Mouse (Mus musculus): ENCODE measurements around the gene Gm10320. TPM values are rescaled to one million over a fixed set of nuclear protein-coding genes. Genes with fewer than 3 reads are reported as not detected.

The Gm10320 gene
- total and polyA plus RNA-seq, 2 experiments from 2014 or later, result 1.2 TPM; not detected in 1

DNA sequence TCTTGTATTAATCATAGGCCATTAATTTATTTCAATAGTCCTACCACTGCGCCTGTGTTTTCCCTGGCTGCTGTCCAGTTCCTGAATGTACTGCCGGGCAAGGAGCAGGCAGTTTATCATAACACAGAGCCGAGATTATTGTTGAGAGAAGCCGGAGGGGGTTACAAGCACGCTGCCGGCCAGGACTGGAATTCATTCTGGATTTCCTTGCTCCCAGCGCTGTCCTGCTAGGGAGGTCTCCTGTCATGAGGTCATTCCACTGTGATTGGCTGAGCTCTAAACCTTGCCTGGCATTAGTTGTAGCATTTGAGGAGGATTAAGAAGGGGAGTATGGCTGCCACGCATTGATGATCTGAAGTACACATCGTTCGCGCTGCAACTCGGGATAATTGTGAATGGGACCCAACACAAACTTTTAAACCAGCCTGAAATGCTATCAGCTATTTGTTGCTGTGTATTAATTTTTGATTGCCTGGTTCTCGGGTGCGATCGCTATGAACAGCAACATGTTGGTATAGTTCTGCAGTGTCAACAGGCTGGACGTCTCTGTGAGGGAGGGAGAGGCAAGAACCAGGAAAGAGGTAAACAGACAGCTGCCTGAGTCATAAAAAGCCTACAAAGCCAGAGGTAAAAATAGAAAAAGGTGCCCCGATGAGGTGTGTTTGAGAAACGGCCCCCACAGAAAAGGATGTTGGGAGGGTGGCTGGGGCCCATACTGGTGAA lies 42.5 kb upstream of the Gm10320 start:
- Histone ChIP-seq H3K4me2 (ENCODE audit: low read depth, low read length, poor library complexity, severe bottlenecking) (peak overlapping the region; percentile 45), H3K9ac (replicated peaks; ENCODE audit: low read length, poor library complexity, severe bottlenecking) (no peak overlapping the region), H3K4me3 (ENCODE audit: low read depth, low read length) (peak overlapping the region; percentile 15; the same call in 1 of the 2 replicates), H3K9me3 (ENCODE audit: low read length) (no peaks in the 10 kb centered on the region), H3K27ac (ENCODE audit: low read depth, low read length) (no peak overlapping the region), H3K36me3 (ENCODE audit: insufficient read depth, low read length) (no peaks in the 10 kb centered on the region), H3K4me1 (ENCODE audit: insufficient read depth, low read length) (no peaks in the 10 kb centered on the region; the same call in 1 of the 2 replicates), H3K27me3 (ENCODE audit: insufficient read depth, low read length) (peaks cover 21% of the 10 kb centered on the region)
- ATAC-seq (ENCODE audit: low FRiP score), result peak; percentile 80
- no peak for TF ChIP-seq CTCF (IDR thresholded peaks at IDR 0.05)
- DNase-seq (ENCODE audit: low spot score), result peak; percentile 64
- WGBS, result 18% methylated on average over 18 of the region's 18 CpGs

DNA sequence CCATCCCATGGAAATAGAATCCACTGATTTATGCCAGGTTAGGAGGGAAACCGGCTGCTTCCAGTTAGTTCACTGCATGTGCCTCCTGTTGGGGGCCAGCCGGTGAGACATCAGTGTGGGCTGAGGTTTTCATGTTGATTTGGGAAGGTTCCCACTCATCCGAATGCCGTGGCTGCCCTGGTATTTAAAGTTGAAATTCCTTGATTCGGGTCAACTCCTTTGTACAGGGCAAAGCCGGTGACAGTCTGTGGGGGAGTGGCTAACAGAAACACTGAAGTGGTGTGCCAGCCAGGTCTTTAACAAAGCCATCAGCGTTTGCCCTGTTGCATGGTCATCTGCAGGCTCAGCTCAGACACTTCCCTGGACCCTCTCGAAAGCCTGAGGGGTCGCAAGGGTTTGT lies 41.6 kb upstream of the Gm10320 start:
- WGBS, result 16% methylated on average over 9 of the region's 9 CpGs
- Histone ChIP-seq H3K4me1 (ENCODE audit: insufficient read depth, low read length) (no peaks in the 10 kb centered on the region; the same call in 1 of the 2 replicates), H3K27me3 (ENCODE audit: insufficient read depth, low read length) (peaks cover 21% of the 10 kb centered on the region), H3K9ac (replicated peaks; ENCODE audit: low read length, poor library complexity, severe bottlenecking) (no peak overlapping the region), H3K4me2 (ENCODE audit: low read depth, low read length, poor library complexity, severe bottlenecking) (0 out of 2 replicates have a peak overlapping the region, but pooled peaks have one; percentile 45), H3K27ac (ENCODE audit: low read depth, low read length) (no peak overlapping the region), H3K36me3 (ENCODE audit: insufficient read depth, low read length) (no peaks in the 10 kb centered on the region), H3K4me3 (ENCODE audit: low read depth, low read length) (no peak overlapping the region), H3K9me3 (ENCODE audit: low read length) (no peaks in the 10 kb centered on the region)
- ATAC-seq (ENCODE audit: low FRiP score) (0 out of 2 replicates have a peak, but pooled peaks have one; percentile 32), DNase-seq (ENCODE audit: low spot score) (no peak)
- TF ChIP-seq CTCF (IDR thresholded peaks at IDR 0.05), result no peak

DNA sequence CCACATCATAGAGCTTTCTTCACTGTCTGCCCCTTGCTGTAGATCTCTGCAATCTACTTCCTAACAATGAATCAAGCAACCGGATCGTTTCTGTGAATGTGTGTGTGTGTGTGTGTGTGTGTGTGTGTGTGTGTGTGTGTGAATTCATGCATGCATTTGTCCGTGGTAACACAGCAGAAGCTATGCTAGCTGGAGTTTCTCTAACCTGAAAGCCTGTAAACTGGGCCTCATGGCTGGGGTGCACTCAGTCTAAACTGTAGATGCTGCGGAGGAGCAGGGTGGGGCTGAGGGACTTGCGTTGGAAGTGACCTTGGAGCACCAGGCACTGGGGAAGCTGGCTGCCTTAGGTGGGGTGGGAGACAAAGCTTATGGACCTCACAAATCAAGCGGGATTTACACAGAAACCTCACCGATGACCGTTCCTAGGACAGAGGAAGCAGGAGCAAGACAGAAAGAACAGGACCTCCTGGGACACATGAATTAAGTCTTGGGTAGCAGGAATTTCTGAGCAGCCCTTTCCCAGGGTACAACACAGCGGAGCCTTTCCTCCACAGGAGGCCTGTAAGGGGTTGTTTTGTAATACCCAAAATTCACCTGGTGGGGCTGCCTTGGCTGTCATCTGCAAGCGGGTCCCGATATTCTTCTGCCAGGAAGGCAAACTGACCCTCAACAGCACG lies 41.0 kb upstream of the Gm10320 start:
- H3K4me3 ChIP-seq (ENCODE audit: low read depth, low read length), result no peak overlapping the region
- no peaks in the 10 kb centered on the region for H3K9me3 ChIP-seq (ENCODE audit: low read length)
- H3K9ac ChIP-seq (replicated peaks; ENCODE audit: low read length, poor library complexity, severe bottlenecking), result no peak overlapping the region
- H3K4me2 ChIP-seq (ENCODE audit: low read depth, low read length, poor library complexity, severe bottlenecking), result no peak overlapping the region
- H3K36me3 ChIP-seq (ENCODE audit: insufficient read depth, low read length), result no peaks in the 10 kb centered on the region
- no peaks in the 10 kb centered on the region; the same call in 1 of the 2 replicates for H3K4me1 ChIP-seq (ENCODE audit: insufficient read depth, low read length)
- TF ChIP-seq CTCF (IDR thresholded peaks at IDR 0.05), result no peak
- no peak overlapping the region for H3K27ac ChIP-seq (ENCODE audit: low read depth, low read length)
- H3K27me3 ChIP-seq (ENCODE audit: insufficient read depth, low read length), result peaks cover 21% of the 10 kb centered on the region
- ATAC-seq (ENCODE audit: low FRiP score) (0 out of 2 replicates have a peak, but pooled peaks have one; percentile 8), DNase-seq (ENCODE audit: low spot score) (no peak)
- WGBS, result 54% methylated on average over 12 of the region's 12 CpGs

DNA sequence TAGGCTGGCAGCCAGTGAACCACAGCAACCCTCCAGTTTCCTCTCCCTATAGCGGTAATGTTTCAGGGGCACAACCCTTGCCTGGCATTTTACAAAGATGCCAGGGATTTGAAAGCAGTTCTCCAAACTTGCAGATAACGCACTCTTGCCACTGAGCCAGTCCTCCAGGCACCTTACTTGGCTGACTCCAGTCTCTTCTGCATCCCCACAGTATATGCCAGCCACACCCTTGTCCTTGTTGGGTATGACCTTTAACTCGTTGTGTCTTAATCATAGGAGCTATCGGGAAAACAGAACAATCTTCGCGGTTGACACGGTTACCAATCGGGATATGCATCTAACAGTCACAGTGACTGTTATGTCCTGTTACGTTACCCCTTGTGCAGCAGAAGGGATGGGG lies 40.2 kb upstream of the Gm10320 start:
- no peak for ATAC-seq (ENCODE audit: low FRiP score)

GRCm38 (mm10) chr13:98531306-98531705 lies 39.5 kb upstream of the Gm10320 start:
- TF ChIP-seq CTCF (IDR thresholded peaks at IDR 0.05), result no peak
- no peak overlapping the region for H3K4me2 ChIP-seq (ENCODE audit: low read depth, low read length, poor library complexity, severe bottlenecking)
- no peak overlapping the region for H3K4me3 ChIP-seq (ENCODE audit: low read depth, low read length)
- DNase-seq (ENCODE audit: low spot score) (no peak), ATAC-seq (ENCODE audit: low FRiP score) (no peak)
- H3K27me3 ChIP-seq (ENCODE audit: insufficient read depth, low read length), result peaks cover 17% of the 10 kb centered on the region
- 11% methylated on average over 3 of the region's 3 CpGs for WGBS
- H3K9me3 ChIP-seq (ENCODE audit: low read length), result no peaks in the 10 kb centered on the region
- no peaks in the 10 kb centered on the region for H3K36me3 ChIP-seq (ENCODE audit: insufficient read depth, low read length)
- H3K27ac ChIP-seq (ENCODE audit: low read depth, low read length), result no peak overlapping the region
- H3K4me1 ChIP-seq (ENCODE audit: insufficient read depth, low read length), result no peaks in the 10 kb centered on the region; the same call in 1 of the 2 replicates
- no peak overlapping the region for H3K9ac ChIP-seq (replicated peaks; ENCODE audit: low read length, poor library complexity, severe bottlenecking)

More for the DNA sequence above, 40.2 kb upstream of the Gm10320 start:
- DNase-seq (ENCODE audit: low spot score), result no peak
- Histone ChIP-seq H3K36me3 (ENCODE audit: insufficient read depth, low read length) (no peaks in the 10 kb centered on the region), H3K27me3 (ENCODE audit: insufficient read depth, low read length) (peaks cover 21% of the 10 kb centered on the region), H3K4me1 (ENCODE audit: insufficient read depth, low read length) (no peaks in the 10 kb centered on the region; the same call in 1 of the 2 replicates), H3K4me2 (ENCODE audit: low read depth, low read length, poor library complexity, severe bottlenecking) (no peak overlapping the region), H3K9ac (replicated peaks; ENCODE audit: low read length, poor library complexity, severe bottlenecking) (no peak overlapping the region), H3K27ac (ENCODE audit: low read depth, low read length) (no peak overlapping the region), H3K4me3 (ENCODE audit: low read depth, low read length) (no peak overlapping the region), H3K9me3 (ENCODE audit: low read length) (no peaks in the 10 kb centered on the region)
- WGBS, result 86% methylated on average over 9 of the region's 9 CpGs
- TF ChIP-seq CTCF (IDR thresholded peaks at IDR 0.05), result no peak

Measured in midbrain, postnatal 0 days (tissue).